Mouse (Mus musculus) kidney, embryonic 16.5 days (tissue): ENCODE measurements around the gene Rbms1. TPM values are rescaled to one million over a fixed set of nuclear protein-coding genes. Genes with fewer than 3 reads are reported as not detected.
A peak's percentile ranks its signal among the peaks of the same experiment; 100 is the strongest.

Experiments
- ATAC-seq: fragments of 200-750 bp; cut with Nextera tagmentation; 2 replicates; pipeline ENCODE4 v1.8.0; 2017; ENCODE audit warnings: moderate TSS enrichment; ENCODE audit not compliant: low FRiP score, low TSS enrichment
- H3K27ac ChIP-seq: fragments of 300-500 bp; sonication (generic); 2 replicates; pipeline ENCODE4 v1.5.1; 2014; ENCODE audit warnings: low read length
- H3K27me3 ChIP-seq: fragments of 300-500 bp; sonication (generic); 2 replicates; pipeline ENCODE4 v1.6.1; 2014; ENCODE audit warnings: low read length, control low read depth, mixed read lengths; ENCODE audit not compliant: insufficient read depth
- H3K36me3 ChIP-seq: fragments of 300-500 bp; sonication (generic); 2 replicates; pipeline ENCODE4 v1.6.1; 2014; ENCODE audit warnings: low read length, control low read depth, mixed read lengths; ENCODE audit not compliant: insufficient read depth
- H3K4me1 ChIP-seq: fragments of 300-500 bp; sonication (generic); 2 replicates; pipeline ENCODE4 v1.6.1; 2014; ENCODE audit warnings: low read length, control low read depth, mixed read lengths; ENCODE audit not compliant: insufficient read depth
- H3K4me2 ChIP-seq: fragments of 300-500 bp; sonication (generic); replicated peaks from 2 replicates; pipeline ENCODE4 v1.6.1; 2014; ENCODE audit warnings: low read depth, low read length
- H3K4me3 ChIP-seq: fragments of 300-500 bp; sonication (generic); 2 replicates; pipeline ENCODE4 v1.5.1; 2014; ENCODE audit warnings: mild to moderate bottlenecking, low read length
- H3K9ac ChIP-seq: fragments of 300-500 bp; sonication (generic); replicated peaks from 2 replicates; pipeline ENCODE4 v1.6.1; 2014; ENCODE audit warnings: low read length
- H3K9me3 ChIP-seq: fragments of 300-500 bp; sonication (generic); 2 replicates; pipeline ENCODE4 v1.6.1; 2016; ENCODE audit warnings: low read length, control low read depth
- WGBS: fragments of 180-500 bp; shearing (Covaris S2); extraction: QIAGEN DNeasy Blood & Tissue Kit; methylation state at CpG from one replicate; pipeline ENCODE4 v1.1.7; 2014; 5-methylcytosine and 5-hydroxymethylcytosine counted together
- polyA plus RNA-seq: library from polyadenylated mRNA; unstranded; fragments of >200 nt; fragmentation: Nextera tagmentation; extraction: Ambion mirVana; gene quantifications from 2 replicates; pipeline ENCODE4 v1.2.1, GENCODE M21; 2015

The Rbms1 gene
- polyA plus RNA-seq, 1 experiment from 2014 or later, result 130 TPM

DNA sequence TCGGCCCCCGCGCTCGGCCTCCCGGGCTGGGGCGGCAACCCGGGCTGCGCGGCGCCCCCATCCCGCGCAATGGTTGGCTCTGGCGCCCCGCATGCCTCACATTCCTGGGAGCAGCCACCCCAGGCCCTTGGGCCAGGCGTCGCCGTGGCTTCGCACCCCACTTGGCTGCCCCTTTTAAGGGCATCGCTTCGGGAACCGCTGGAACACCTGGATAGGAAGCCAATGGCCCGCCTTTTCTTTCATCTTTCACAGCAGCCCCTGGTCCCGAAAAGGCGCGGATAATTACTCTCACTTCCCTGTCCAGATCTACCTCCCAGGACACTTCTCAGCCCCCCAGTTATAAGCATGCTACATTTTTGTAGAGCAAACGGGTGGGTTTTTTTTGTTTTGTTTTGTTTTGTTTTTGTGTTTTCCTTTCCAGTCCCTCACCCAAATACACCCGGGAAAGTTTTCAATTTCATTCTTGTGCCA is 81.4 kb downstream of the Rbms1 start:
- peak overlapping the region; percentile 95 for H3K27ac ChIP-seq
- no peaks in the 10 kb centered on the region for H3K27me3 ChIP-seq
- ATAC-seq, result no peak
- H3K9me3 ChIP-seq, result no peaks in the 10 kb centered on the region
- H3K4me1 ChIP-seq, result peaks cover 55% of the 10 kb centered on the region
- peak overlapping the region; percentile 98 for H3K9ac ChIP-seq
- H3K4me2 ChIP-seq, result peak overlapping the region; percentile 87
- peaks cover 8% of the 10 kb centered on the region; the same call in 1 of the 2 replicates for H3K36me3 ChIP-seq
- WGBS, result under 1% methylated on average over 24 of the region's 27 CpGs
- H3K4me3 ChIP-seq, result peak overlapping the region; percentile 98

DNA sequence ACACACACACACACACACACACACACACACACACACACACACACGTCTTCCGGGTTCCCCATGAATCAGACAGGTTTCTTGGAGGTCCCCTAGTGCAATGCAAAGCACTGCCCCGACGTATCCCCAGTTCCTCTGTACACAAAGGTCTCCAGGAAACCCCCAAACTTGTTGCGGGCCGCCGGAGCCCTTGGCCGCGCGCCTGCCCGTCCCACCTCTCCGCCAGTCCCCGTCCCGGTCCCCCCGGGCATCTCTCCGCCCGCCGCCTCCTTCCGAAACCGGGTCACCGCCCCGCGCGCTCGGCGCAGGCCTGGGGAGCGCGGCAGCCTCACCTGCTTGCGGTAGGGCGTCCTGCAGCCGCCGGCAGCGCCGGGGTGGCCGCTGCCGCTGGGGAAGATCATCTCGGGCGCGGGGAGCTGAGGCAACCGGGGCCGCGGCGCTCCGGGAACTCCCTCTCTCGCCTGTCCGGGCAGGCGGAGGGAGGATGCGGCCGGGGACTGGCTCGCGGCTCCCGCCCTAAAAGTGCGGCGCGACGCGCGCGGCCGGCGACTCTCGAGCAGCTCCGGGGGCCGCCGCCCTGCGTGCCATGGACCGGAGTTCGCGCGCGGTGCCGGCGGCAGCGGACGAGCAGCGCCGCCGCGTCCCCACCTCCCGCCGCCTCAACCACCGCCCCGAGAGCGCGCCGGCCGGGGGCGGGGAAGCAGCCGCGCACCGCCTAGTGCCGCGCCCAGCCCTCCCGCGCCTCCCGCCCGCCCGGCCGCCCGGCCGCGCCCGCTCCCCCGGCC is 82.0 kb downstream of the Rbms1 start:
- under 1% methylated on average over 74 of the region's 104 CpGs for WGBS
- Histone ChIP-seq H3K4me1 (peaks cover 60% of the 10 kb centered on the region), H3K4me2 (peak overlapping the region; percentile 87), H3K4me3 (peak overlapping the region; percentile 98), H3K9me3 (no peaks in the 10 kb centered on the region), H3K27me3 (no peaks in the 10 kb centered on the region), H3K9ac (peak overlapping the region; percentile 98), H3K36me3 (peaks cover 8% of the 10 kb centered on the region; the same call in 1 of the 2 replicates), H3K27ac (peak overlapping the region; percentile 95)
- peak; percentile 91 for ATAC-seq

DNA sequence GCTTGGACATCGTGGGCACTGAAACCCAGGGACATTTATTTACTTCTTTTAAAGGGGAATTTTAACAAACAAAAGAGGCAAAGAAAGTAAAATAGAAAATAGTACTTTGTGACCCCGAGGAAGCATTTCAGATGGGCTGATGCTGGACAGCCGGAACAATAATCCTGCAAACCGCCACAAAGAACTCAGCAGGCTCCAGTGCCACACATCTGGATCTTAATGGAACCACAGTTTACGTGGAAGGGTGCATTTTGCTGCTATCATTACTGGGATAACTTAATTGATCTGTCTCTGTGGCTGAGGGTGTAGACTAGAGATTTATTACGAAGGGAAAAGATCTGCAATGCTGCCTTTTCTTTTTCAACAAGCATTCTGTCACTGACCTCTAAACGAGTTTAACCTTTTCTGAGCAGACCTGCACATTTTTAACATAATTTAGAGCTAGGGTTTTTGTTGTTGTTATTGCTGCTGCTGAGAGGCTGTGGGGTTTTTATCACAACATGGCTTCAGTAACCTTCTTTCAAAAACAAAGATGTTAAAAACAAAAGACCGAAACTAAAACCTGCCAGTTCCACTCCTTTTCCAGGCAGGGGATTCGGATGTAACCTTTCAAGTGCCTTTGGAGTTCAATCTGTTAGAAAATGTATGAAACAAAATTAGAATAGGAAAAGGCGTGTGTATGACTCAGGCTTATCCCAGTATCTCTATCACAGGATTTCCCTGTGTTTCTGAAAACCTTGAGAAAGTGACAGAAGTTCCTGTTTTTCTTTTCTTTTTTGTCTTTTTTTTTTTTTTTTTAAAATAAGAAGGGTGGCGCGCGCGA is 82.8 kb downstream of the Rbms1 start:
- no peaks in the 10 kb centered on the region for H3K27me3 ChIP-seq
- H3K4me1 ChIP-seq, result peaks cover 68% of the 10 kb centered on the region
- H3K9me3 ChIP-seq, result no peaks in the 10 kb centered on the region
- H3K27ac ChIP-seq, result peak overlapping the region; percentile 95; the same call in 1 of the 2 replicates
- 6% methylated on average over 14 of the region's 14 CpGs for WGBS
- peak overlapping the region; percentile 98 for H3K9ac ChIP-seq
- peak overlapping the region; percentile 87 for H3K4me2 ChIP-seq
- ATAC-seq, result no peak
- H3K4me3 ChIP-seq, result peak overlapping the region; percentile 98
- peaks cover 6% of the 10 kb centered on the region; the same call in 1 of the 2 replicates for H3K36me3 ChIP-seq

DNA sequence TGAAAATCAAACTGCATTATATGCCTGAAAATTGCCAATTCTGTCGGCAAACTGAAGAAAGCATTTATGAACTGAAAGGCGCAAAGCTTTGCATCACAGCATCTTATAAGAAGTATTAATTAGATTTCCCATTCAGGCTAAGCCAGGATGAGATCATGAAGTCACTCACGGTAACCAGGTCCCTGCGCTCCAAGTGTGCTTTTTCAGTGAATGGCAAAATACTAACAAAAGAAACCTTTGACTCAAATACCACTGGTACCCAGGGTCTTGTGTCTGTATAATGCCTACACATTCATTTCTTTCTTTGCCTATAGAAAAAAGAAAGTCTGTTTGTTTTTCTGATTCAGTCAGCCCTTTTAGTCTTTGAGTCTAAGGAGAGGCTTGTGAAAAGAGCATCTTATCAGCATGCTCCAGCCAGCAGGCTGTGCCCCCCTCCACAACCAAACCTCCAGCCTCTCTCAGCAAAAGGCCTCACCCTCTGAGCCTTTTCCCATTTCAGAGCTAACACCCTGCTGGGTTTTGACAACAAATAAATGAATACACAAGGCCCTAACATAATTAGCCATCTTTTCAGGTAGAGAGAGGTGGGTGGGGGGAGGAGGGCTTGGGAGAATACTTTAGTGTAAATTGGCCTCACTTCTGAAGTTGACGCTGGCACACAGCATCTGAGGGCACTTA is 83.7 kb downstream of the Rbms1 start:
- no peak for ATAC-seq
- Histone ChIP-seq H3K27ac (no peak overlapping the region), H3K27me3 (no peaks in the 10 kb centered on the region), H3K4me1 (peaks cover 61% of the 10 kb centered on the region), H3K4me2 (peak overlapping the region; percentile 87), H3K4me3 (peak overlapping the region; percentile 98), H3K36me3 (peaks cover 6% of the 10 kb centered on the region; the same call in 1 of the 2 replicates), H3K9ac (peak overlapping the region; percentile 98; the same call in 1 of the 2 replicates), H3K9me3 (no peaks in the 10 kb centered on the region)
- WGBS, result 78% methylated on average over 5 of the region's 5 CpGs

DNA sequence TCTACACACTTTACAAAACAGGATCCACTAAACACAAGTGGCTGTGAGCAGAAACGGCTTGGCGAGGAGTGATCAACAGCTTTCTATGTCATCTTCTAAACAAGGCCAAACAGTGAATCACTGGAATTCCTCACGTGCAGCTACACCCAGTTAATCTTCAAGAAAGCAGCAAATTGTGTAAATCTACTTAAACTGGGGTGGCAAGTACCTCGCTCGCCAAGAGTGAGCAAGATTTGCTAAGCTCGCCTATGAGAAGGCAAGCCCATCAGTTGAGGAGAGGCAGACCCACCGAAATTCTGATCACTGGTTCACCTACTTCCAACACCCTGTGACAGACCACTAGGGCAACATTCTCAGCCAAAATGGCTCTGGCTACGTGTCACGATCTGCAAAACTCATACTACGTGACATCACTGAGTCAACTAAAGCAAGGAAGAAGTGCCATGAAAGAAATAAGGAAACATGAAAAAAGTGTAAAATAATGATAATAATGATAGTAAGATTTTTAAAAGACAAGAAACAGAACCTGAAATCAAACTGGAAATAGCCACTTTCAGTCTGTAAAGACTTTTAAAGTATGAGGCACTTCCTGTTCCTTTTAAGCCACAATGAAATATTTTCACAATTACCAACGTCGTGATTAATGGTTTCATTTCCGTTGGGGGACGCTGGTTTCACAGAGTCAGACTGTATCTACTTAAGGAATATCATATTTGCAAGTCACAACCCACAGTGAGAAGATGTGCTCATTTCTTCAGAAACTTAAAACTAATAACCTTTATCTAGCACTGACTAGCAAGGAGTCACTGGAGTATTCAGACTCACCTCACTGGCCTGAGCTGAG is 85.2 kb downstream of the Rbms1 start:
- H3K4me2 ChIP-seq, result peak overlapping the region; percentile 5; the same call in 1 of the 2 replicates
- no peaks in the 10 kb centered on the region for H3K27me3 ChIP-seq
- H3K9me3 ChIP-seq, result no peaks in the 10 kb centered on the region
- ATAC-seq, result no peak
- WGBS, result 59% methylated on average over 14 of the region's 14 CpGs
- peak overlapping the region; percentile 29; the same call in 1 of the 2 replicates for H3K27ac ChIP-seq
- H3K4me1 ChIP-seq, result peaks cover 59% of the 10 kb centered on the region
- H3K4me3 ChIP-seq, result no peak overlapping the region
- H3K9ac ChIP-seq, result no peak overlapping the region
- H3K36me3 ChIP-seq, result peaks cover 6% of the 10 kb centered on the region; the same call in 1 of the 2 replicates

DNA sequence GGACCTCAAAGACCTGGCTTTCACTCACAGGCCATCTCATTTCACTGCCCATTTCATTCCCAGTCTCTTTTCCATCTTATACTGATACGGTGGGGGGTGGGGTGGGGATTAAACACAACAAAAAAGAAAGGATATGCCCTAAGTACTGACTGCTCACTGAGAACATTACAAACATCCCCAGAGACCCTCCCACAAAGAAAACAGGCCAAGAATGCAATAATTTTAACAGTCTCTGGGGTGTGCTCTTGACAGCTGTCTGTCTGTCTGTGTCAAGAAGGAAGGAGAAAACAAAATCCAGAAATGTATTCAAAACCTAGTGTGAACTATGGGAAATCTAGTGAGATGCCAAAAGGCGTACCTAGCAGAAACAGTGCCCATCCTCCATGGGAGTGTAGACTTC is 86.1 kb downstream of the Rbms1 start:
- H3K27ac ChIP-seq, result no peak overlapping the region
- peaks cover 68% of the 10 kb centered on the region for H3K4me1 ChIP-seq
- no peak overlapping the region for H3K4me3 ChIP-seq
- peaks cover 6% of the 10 kb centered on the region; the same call in 1 of the 2 replicates for H3K36me3 ChIP-seq
- no peaks in the 10 kb centered on the region for H3K9me3 ChIP-seq
- no peak for ATAC-seq
- H3K27me3 ChIP-seq, result no peaks in the 10 kb centered on the region
- H3K9ac ChIP-seq, result no peak overlapping the region
- no peak overlapping the region for H3K4me2 ChIP-seq
- 58% methylated on average over 2 of the region's 2 CpGs for WGBS

DNA sequence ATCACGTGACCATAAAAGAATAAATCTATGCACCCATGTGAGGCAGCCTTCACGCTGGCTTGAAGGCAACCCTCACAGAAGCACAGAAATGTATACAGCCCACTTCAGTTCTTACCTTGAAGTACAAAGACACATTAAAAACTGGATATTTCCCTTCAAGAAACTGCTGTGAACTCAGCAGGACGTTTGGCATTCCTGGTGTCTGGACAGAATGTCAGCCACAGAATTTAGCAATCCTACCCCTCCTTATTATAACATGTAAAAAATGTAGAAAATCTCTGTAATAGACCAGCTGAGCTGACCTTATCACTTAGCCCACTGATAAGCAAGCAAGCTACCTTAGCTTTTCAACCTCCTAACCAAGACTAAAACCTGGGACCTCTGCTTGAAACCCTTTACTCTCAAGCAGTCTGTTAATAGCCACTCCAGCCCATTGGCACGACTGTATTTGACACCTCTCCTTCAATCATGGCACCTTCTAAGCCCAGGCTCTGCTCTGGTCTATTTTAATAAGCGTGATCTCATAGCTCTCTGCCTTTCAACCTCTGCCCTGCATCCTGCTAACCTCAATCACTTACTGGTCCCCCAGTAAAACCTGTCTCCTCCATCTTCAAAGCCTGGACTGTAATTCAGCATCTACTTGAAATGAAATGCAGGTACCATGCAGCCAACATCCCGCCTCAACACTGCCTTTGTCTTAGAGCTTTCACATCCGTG is 90.7 kb downstream of the Rbms1 start:
- H3K9me3 ChIP-seq, result no peaks in the 10 kb centered on the region
- H3K27ac ChIP-seq, result no peak overlapping the region
- H3K36me3 ChIP-seq, result no peaks in the 10 kb centered on the region
- H3K4me3 ChIP-seq, result no peak overlapping the region
- no peak for ATAC-seq
- H3K9ac ChIP-seq, result no peak overlapping the region
- H3K4me1 ChIP-seq, result peaks cover 69% of the 10 kb centered on the region
- 62% methylated on average over 7 of the region's 7 CpGs for WGBS
- H3K27me3 ChIP-seq, result no peaks in the 10 kb centered on the region
- no peak overlapping the region for H3K4me2 ChIP-seq

DNA sequence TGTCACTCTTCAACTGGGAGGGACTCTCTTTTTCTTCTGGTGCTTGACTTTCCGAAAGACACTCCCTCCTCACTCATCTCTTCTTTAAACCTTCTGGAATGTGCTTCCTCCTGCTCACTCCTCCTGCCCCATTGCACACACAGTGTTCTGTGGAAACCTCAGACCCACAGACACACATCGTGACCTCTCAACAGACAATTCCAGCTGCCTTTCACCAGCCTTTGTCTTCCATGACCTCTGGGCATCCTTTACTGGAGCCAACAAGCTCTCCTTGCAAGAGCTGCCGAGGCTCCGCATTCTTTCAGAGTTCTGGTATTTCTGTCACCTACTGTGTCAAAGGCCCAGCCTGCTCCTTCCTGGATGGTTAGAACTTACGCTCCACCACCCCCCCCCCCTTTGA is 92.0 kb downstream of the Rbms1 start:
- Histone ChIP-seq H3K36me3 (no peaks in the 10 kb centered on the region), H3K9ac (no peak overlapping the region), H3K27me3 (no peaks in the 10 kb centered on the region), H3K4me2 (no peak overlapping the region), H3K27ac (peak overlapping the region; percentile 49; the same call in 1 of the 2 replicates), H3K4me1 (peaks cover 60% of the 10 kb centered on the region), H3K9me3 (no peaks in the 10 kb centered on the region), H3K4me3 (no peak overlapping the region)
- ATAC-seq, result peak; percentile 28; the same call in 1 of the 2 replicates
- WGBS, result 35% methylated on average over 5 of the region's 5 CpGs
